Mouse (Mus musculus): Measurements from ENCODE around the gene Rcsd1. TPM values are rescaled to one million over a fixed set of nuclear protein-coding genes. Genes with fewer than 3 reads are reported as not detected.

Gene Rcsd1
- polyA plus RNA-seq, 1 experiment from 2014 or later, result 8.3 TPM

DNA sequence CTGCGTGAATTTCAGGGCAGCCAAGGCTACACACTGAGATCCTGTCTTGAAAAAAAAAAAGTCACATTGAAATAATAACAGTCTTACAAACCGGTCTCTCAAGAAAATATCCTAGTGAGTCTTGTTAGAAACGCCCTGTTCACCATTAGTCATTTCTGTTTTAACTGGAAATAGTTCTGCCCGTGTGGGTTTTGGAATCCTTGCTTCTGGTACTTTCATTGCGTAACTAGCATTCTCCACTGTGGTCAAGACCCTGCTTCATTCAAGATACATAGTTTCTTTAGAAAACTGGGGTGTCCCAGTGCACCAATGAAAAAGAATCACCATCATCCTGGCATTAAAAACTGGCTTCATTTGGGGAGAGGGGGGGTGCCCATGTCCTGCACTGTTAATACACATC, 65.8 kb downstream of the Rcsd1 start:
- Histone ChIP-seq H3K4me2 (ENCODE audit: low read length) (no peak overlapping the region), H3K4me1 (replicated peaks; ENCODE audit: control insufficient read depth, insufficient read depth, low read length) (no peaks in the 10 kb centered on the region), H3K27me3 (replicated peaks; ENCODE audit: control insufficient read depth, insufficient read depth, low read length) (no peaks in the 10 kb centered on the region), H3K9ac (replicated peaks; ENCODE audit: low read depth, low read length) (no peak overlapping the region), H3K27ac (ENCODE audit: low read length) (no peak overlapping the region), H3K9me3 (ENCODE audit: control insufficient read depth, low read length) (no peaks in the 10 kb centered on the region), H3K4me3 (replicated peaks; ENCODE audit: low read length) (no peak overlapping the region), H3K36me3 (ENCODE audit: control insufficient read depth, insufficient read depth) (no peaks in the 10 kb centered on the region)
- no peak for ATAC-seq
- WGBS, result 70% methylated on average over 5 of the region's 5 CpGs

- Histone ChIP-seq H3K36me3 (ENCODE audit: control insufficient read depth, insufficient read depth) (no peaks in the 10 kb centered on the region), H3K27me3 (replicated peaks; ENCODE audit: control insufficient read depth, insufficient read depth, low read length) (no peaks in the 10 kb centered on the region), H3K9me3 (ENCODE audit: control insufficient read depth, low read length) (no peaks in the 10 kb centered on the region), H3K4me1 (replicated peaks; ENCODE audit: control insufficient read depth, insufficient read depth, low read length) (no peaks in the 10 kb centered on the region), H3K9ac (replicated peaks; ENCODE audit: low read depth, low read length) (peak overlapping the region; percentile 84), H3K27ac (ENCODE audit: low read length) (peak overlapping the region; percentile 94), H3K4me2 (ENCODE audit: low read length) (peak overlapping the region; percentile 56), H3K4me3 (replicated peaks; ENCODE audit: low read length) (peak overlapping the region; percentile 85)
- ATAC-seq, result peak; percentile 67
- WGBS, result under 1% methylated on average over 16 of the region's 16 CpGs
These were observed 66.7 kb downstream of the Rcsd1 start for GRCm38 (mm10) chr1:165642780-165643311.

DNA sequence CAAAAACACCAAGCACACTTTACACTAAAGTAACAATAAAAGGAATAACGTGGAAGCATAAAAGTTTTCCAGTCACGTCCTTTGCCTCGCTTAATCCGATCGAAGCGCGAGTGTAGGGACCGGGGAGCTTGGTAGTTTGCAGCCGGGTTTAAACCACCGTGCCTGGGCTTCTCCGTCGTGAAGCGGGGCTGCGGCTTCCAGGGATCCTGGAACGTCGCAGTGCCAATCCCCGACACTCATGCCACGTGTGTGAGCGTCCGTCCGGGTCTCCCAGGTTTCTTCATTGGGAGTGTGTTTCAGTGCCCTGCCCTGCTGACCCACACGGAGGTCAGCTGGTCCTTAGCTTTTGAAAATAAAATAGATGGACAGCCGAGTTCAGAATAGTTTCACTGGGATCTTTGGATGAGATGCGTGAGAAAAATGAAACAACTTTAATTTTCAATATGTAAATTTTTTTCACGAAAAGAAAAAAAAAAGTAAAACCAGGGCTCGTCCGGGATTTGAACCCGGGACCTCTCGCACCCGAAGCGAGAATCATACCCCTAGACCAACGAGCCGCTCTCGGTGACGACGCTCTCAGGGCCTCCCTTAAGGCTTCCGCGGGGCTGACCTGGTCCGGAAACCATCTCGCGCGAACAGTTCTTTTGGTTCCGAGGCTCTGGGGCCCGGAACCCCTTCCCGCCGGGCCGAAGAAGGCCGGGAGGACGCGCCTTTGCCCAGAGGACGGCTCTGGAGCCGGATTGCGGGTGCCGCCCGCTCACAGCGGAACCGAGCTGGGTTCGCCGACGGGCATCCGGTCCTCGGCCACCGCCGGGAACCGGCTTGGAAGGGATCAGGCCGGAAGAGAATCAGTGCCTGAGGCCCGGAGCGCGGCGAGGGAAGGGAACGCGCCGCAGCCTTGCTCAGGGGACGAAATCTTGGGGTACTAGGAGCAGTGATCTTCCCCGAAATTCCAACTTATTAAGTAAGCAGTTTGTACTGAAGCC, 67.5 kb downstream of the Rcsd1 start:
- Histone ChIP-seq H3K36me3 (ENCODE audit: control insufficient read depth, insufficient read depth) (no peaks in the 10 kb centered on the region), H3K4me1 (replicated peaks; ENCODE audit: control insufficient read depth, insufficient read depth, low read length) (no peaks in the 10 kb centered on the region), H3K4me2 (ENCODE audit: low read length) (peak overlapping the region; percentile 56), H3K9me3 (ENCODE audit: control insufficient read depth, low read length) (no peaks in the 10 kb centered on the region), H3K4me3 (replicated peaks; ENCODE audit: low read length) (peak overlapping the region; percentile 85), H3K27ac (ENCODE audit: low read length) (peak overlapping the region; percentile 94), H3K27me3 (replicated peaks; ENCODE audit: control insufficient read depth, insufficient read depth, low read length) (no peaks in the 10 kb centered on the region), H3K9ac (replicated peaks; ENCODE audit: low read depth, low read length) (peak overlapping the region; percentile 84)
- ATAC-seq, result peak; percentile 85
- under 1% methylated on average over 75 of the region's 75 CpGs for WGBS

GRCm38 (mm10) chr1:165641271-165641771, 68.2 kb downstream of the Rcsd1 start:
- Histone ChIP-seq H3K9ac (replicated peaks; ENCODE audit: low read depth, low read length) (no peak overlapping the region; the same call in 1 of the 2 replicates), H3K4me3 (replicated peaks; ENCODE audit: low read length) (peak overlapping the region; percentile 85), H3K9me3 (ENCODE audit: control insufficient read depth, low read length) (no peaks in the 10 kb centered on the region), H3K27me3 (replicated peaks; ENCODE audit: control insufficient read depth, insufficient read depth, low read length) (no peaks in the 10 kb centered on the region), H3K27ac (ENCODE audit: low read length) (no peak overlapping the region), H3K4me2 (ENCODE audit: low read length) (peak overlapping the region; percentile 56), H3K36me3 (ENCODE audit: control insufficient read depth, insufficient read depth) (no peaks in the 10 kb centered on the region), H3K4me1 (replicated peaks; ENCODE audit: control insufficient read depth, insufficient read depth, low read length) (no peaks in the 10 kb centered on the region)
- WGBS, result 3% methylated on average over 16 of the region's 16 CpGs
- peak; percentile 66 for ATAC-seq

DNA sequence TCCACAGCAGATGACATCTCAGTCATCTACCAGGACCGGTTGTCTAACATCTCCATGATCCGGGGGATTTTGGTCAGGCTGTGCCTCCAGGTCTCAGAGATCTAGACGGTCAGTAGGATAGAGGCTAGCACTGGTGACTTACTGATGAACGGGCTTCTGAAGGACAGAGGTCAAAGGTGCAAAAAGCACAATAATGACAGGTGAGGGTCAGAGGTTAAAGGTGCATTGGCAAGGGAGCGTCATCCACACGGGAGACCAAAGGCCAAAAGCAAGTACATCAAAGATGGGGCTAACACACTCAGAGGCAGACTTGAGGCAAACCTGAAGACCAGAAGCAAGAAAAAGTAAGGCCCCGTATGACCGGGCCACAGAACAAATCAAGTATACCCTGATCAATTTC, 73.3 kb downstream of the Rcsd1 start:
- Histone ChIP-seq H3K27ac (ENCODE audit: low read length) (no peak overlapping the region), H3K4me1 (replicated peaks; ENCODE audit: control insufficient read depth, insufficient read depth, low read length) (peaks cover 15% of the 10 kb centered on the region), H3K27me3 (replicated peaks; ENCODE audit: control insufficient read depth, insufficient read depth, low read length) (no peaks in the 10 kb centered on the region), H3K36me3 (ENCODE audit: control insufficient read depth, insufficient read depth) (no peaks in the 10 kb centered on the region), H3K9ac (replicated peaks; ENCODE audit: low read depth, low read length) (no peak overlapping the region), H3K4me3 (replicated peaks; ENCODE audit: low read length) (no peak overlapping the region), H3K4me2 (ENCODE audit: low read length) (no peak overlapping the region), H3K9me3 (ENCODE audit: control insufficient read depth, low read length) (no peaks in the 10 kb centered on the region)
- no peak for ATAC-seq
- 84% methylated on average over 8 of the region's 8 CpGs for WGBS

- 0 out of 2 replicates have a peak overlapping the region, but pooled peaks have one; percentile 49 for H3K27ac ChIP-seq (ENCODE audit: low read length)
- peak; percentile 0; the same call in 1 of the 2 replicates for ATAC-seq
- H3K27me3 ChIP-seq (replicated peaks; ENCODE audit: control insufficient read depth, insufficient read depth, low read length), result no peaks in the 10 kb centered on the region
- H3K4me2 ChIP-seq (ENCODE audit: low read length), result peak overlapping the region; percentile 78
- H3K4me3 ChIP-seq (replicated peaks; ENCODE audit: low read length), result peak overlapping the region; percentile 88
- 26% methylated on average over 17 of the region's 17 CpGs for WGBS
- peaks cover 20% of the 10 kb centered on the region for H3K4me1 ChIP-seq (replicated peaks; ENCODE audit: control insufficient read depth, insufficient read depth, low read length)
- no peaks in the 10 kb centered on the region for H3K36me3 ChIP-seq (ENCODE audit: control insufficient read depth, insufficient read depth)
- H3K9me3 ChIP-seq (ENCODE audit: control insufficient read depth, low read length), result no peaks in the 10 kb centered on the region
- peak overlapping the region; percentile 92 for H3K9ac ChIP-seq (replicated peaks; ENCODE audit: low read depth, low read length)
These were observed 74.3 kb downstream of the Rcsd1 start for GRCm38 (mm10) chr1:165635055-165635897.

DNA sequence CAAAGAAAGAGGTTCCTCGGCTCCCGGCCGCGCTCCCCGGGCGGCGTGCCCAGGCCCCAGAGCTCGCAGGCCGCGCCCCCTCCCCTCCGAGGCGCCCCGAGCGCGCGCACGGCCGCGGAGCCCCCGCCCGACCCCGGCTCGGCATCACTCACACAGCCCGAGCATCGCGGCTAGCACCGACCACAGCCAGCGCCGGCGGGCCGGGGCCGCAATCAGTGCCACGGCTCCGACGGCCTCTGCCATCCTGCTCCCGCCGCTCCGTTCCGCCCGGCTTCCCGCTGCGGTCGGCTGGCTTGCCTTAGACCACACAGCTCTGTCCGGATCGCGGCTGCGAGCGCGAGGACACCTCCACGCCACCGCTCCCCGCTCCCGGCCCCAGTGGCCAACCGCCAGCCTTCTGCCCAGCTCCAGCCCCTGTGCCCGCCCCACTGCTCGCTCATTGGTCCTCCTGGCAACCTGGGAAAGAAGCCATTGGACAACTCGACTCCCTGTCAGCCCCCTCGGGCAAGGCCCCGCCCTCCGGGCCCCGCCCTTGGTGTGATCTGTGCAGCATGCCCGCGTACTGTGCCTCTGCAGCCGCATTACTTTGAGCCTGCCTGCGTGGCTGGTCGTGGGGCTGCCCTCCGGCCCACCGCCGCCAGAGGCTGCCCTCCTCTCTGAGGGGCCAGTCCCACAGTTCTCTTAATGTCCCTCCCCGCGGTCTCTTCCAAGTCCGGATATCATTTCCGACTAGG, 75.2 kb downstream of the Rcsd1 start, which contains the start of gene Mpzl1:
TSS of gene Mpzl1 (minus strand) at position 388 of the 734 bp plus-strand sequence.
- Histone ChIP-seq H3K4me2 (ENCODE audit: low read length) (peak within 1 kb of the TSS; percentile 78), H3K4me1 (replicated peaks; ENCODE audit: control insufficient read depth, insufficient read depth, low read length) (peaks cover 24% of the 10 kb centered on the region), H3K4me3 (replicated peaks; ENCODE audit: low read length) (peak within 1 kb of the TSS; percentile 88), H3K9me3 (ENCODE audit: control insufficient read depth, low read length) (no peaks in the 10 kb centered on the region), H3K27ac (ENCODE audit: low read length) (peak within 1 kb of the TSS; percentile 97), H3K36me3 (ENCODE audit: control insufficient read depth, insufficient read depth) (no peaks in the 10 kb centered on the region), H3K27me3 (replicated peaks; ENCODE audit: control insufficient read depth, insufficient read depth, low read length) (no peaks in the 10 kb centered on the region), H3K9ac (replicated peaks; ENCODE audit: low read depth, low read length) (peak within 1 kb of the TSS; percentile 92)
- peak; percentile 99 for ATAC-seq
- WGBS, result 0% methylated on average over 53 of the region's 73 CpGs

GRCm38 (mm10) chr1:165633345-165633744, 76.2 kb downstream of the Rcsd1 start:
- H3K36me3 ChIP-seq (ENCODE audit: control insufficient read depth, insufficient read depth), result no peaks in the 10 kb centered on the region
- no peak for ATAC-seq
- H3K4me1 ChIP-seq (replicated peaks; ENCODE audit: control insufficient read depth, insufficient read depth, low read length), result peaks cover 24% of the 10 kb centered on the region
- peak overlapping the region; percentile 72 for H3K4me2 ChIP-seq (ENCODE audit: low read length)
- peak overlapping the region; percentile 97; the same call in 1 of the 2 replicates for H3K27ac ChIP-seq (ENCODE audit: low read length)
- no peaks in the 10 kb centered on the region for H3K27me3 ChIP-seq (replicated peaks; ENCODE audit: control insufficient read depth, insufficient read depth, low read length)
- H3K9me3 ChIP-seq (ENCODE audit: control insufficient read depth, low read length), result no peaks in the 10 kb centered on the region
- peak overlapping the region; percentile 92 for H3K9ac ChIP-seq (replicated peaks; ENCODE audit: low read depth, low read length)
- H3K4me3 ChIP-seq (replicated peaks; ENCODE audit: low read length), result peak overlapping the region; percentile 88
- WGBS, result 1% methylated on average over 12 of the region's 12 CpGs
